Mouse (Mus musculus) CH12.LX (cell line): ENCODE results near the gene Pfn2. TPM values are rescaled to one million over a fixed set of nuclear protein-coding genes. Genes with fewer than 3 reads are reported as not detected.
A peak's percentile ranks its signal among the peaks of the same experiment; 100 is the strongest.
"Not testable (repeated sequence)": the region's sequence is repeated elsewhere in the genome, so short reads cannot be mapped to it uniquely, and the experiment has no call there.

Experiments used
- DNase-seq: peaks from one replicate; pipeline ENCODE4 v3.0.0-alpha.2; 2013; ENCODE audit errors: extremely low read depth
- H3K27ac ChIP-seq: 2 replicates; pipeline ENCODE4 v1.5.1; 2012; ENCODE audit warnings: low read depth, mild to moderate bottlenecking, control low read depth, moderate library complexity; ENCODE audit not compliant: insufficient read depth
- H3K27me3 ChIP-seq: replicated peaks from 2 replicates; pipeline ENCODE3; 2012; ENCODE audit warnings: inconsistent platforms
- H3K36me3 ChIP-seq, 2 experiments: replicated peaks in 1 of 2; 2 replicates each; pipeline versions ENCODE3 to v1.6.1; 2012; ENCODE audit warnings: inconsistent platforms in 1 of 2, low read length in 1 of 2, mild to moderate bottlenecking in 1 of 2, mixed read lengths in 1 of 2, moderate library complexity in 1 of 2; ENCODE audit not compliant: control insufficient read depth in 1 of 2, insufficient read depth in 1 of 2
- H3K4me1 ChIP-seq, 2 experiments: 2 replicates each; pipeline ENCODE4 v1.6.1; 2012; ENCODE audit warnings: inconsistent platforms in 1 of 2, moderate library complexity in 1 of 2; ENCODE audit not compliant: insufficient read depth in 2 of 2, control insufficient read depth in 1 of 2
- H3K4me2 ChIP-seq: 2 replicates; pipeline ENCODE4 v1.6.1; 2012; ENCODE audit warnings: low read depth, mild to moderate bottlenecking, control low read depth; ENCODE audit not compliant: poor library complexity, insufficient read depth, severe bottlenecking
- H3K4me3 ChIP-seq, 3 experiments: fragments of 150-350 bp in 1 of 3; sonication (generic) in 1 of 3; replicated peaks in 1 of 3; 2 replicates each; pipeline versions ENCODE3 to v1.5.1; 2011 to 2012; ENCODE audit warnings: low read depth in 2 of 3, low read length in 2 of 3, mild to moderate bottlenecking in 2 of 3, moderate library complexity in 2 of 3, control low read depth in 1 of 3, improper control_type of control experiment in 1 of 3, inconsistent platforms in 1 of 3, mixed read lengths in 1 of 3; ENCODE audit not compliant: poor library complexity in 1 of 3
- H3K79me2 ChIP-seq: replicated peaks from 2 replicates; pipeline ENCODE4 v1.6.1; 2012; ENCODE audit warnings: mild to moderate bottlenecking, moderate library complexity; ENCODE audit not compliant: control insufficient read depth, poor library complexity, insufficient read depth, severe bottlenecking; ENCODE audit errors: extremely low read depth
- H3K9ac ChIP-seq: 2 replicates; pipeline ENCODE4 v1.6.1; 2012; ENCODE audit warnings: low read depth, mild to moderate bottlenecking, control low read depth, moderate library complexity; ENCODE audit not compliant: insufficient read depth
- H3K9me3 ChIP-seq: replicated peaks from 2 replicates; pipeline ENCODE3; 2012; ENCODE audit warnings: low read length, inconsistent platforms, mixed read lengths
- CHD2 ChIP-seq: IDR thresholded peaks from 2 replicates; pipeline ENCODE4 v1.6.1; 2011; ENCODE audit warnings: low read length, improper control_type of control experiment
- CTCF ChIP-seq, 2 experiments: IDR thresholded peaks in 1 of 2; conservative IDR thresholded peaks in 1 of 2; 2 replicates each; pipeline ENCODE4 v1.5.1; 2011 to 2012; ENCODE audit warnings: low read depth in 2 of 2, low read length in 2 of 2, improper control_type of control experiment in 1 of 2, inconsistent platforms in 1 of 2, mild to moderate bottlenecking in 1 of 2, moderate library complexity in 1 of 2
- IRF4 ChIP-seq: IDR thresholded peaks from 2 replicates; pipeline ENCODE4 v1.6.1; 2014; ENCODE audit warnings: low read depth, mild to moderate bottlenecking, inconsistent platforms, low read length, improper control_type of control experiment
- MAX ChIP-seq: IDR thresholded peaks from 2 replicates; pipeline ENCODE4 v1.6.1; 2011; ENCODE audit warnings: low read length, improper control_type of control experiment
- MAZ ChIP-seq: IDR thresholded peaks from 2 replicates; pipeline ENCODE4 v1.6.1; 2012; ENCODE audit warnings: low read depth, mild to moderate bottlenecking, inconsistent platforms, low read length, improper control_type of control experiment, moderate library complexity
- NELFE ChIP-seq: IDR thresholded peaks from 2 replicates; pipeline ENCODE4 v1.6.1; 2011; ENCODE audit warnings: low read depth, low read length, improper control_type of control experiment
- RAD21 ChIP-seq: IDR thresholded peaks from 2 replicates; pipeline ENCODE4 v1.6.1; 2011; ENCODE audit warnings: low read depth, mild to moderate bottlenecking, low read length, improper control_type of control experiment, moderate library complexity
- SMC3 ChIP-seq: IDR thresholded peaks from 2 replicates; pipeline ENCODE4 v1.6.1; 2011; ENCODE audit warnings: low read depth, low read length, improper control_type of control experiment
- USF2 ChIP-seq: conservative IDR thresholded peaks from 2 replicates; pipeline ENCODE4 v1.6.1; 2011; ENCODE audit warnings: low read depth, low read length, improper control_type of control experiment
- dilution Hi-C: fragments of 300-500 bp; cut with MboI; formaldehyde crosslinking; loops from 2 replicates; pipeline ENCODE4 v1.14.3; 2020; ENCODE audit warnings: low sequenced_read_pairs; ENCODE audit not compliant: extremely low pct_unique_long_range_greater_than_20kb, extremely low pct_ligation_motif_present
- in situ Hi-C: fragments of 300-500 bp; cut with MboI; formaldehyde crosslinking; loops from 3 replicates; pipeline ENCODE4 v1.14.3; 2019; ENCODE audit warnings: low sequenced_read_pairs, low pct_ligation_motif_present, low pct_unique_long_range_greater_than_20kb, mixed read lengths
- polyA plus RNA-seq: library from polyadenylated mRNA; unstranded; fragments of >175 nt; gene quantifications from 2 replicates; pipeline ENCODE4 v1.2.1, GENCODE M21; 2012; ENCODE audit warnings: low read depth; ENCODE audit not compliant: insufficient read length
- total RNA-seq, 2 experiments: library from RNA; depleted of rRNA; stranded (reverse); fragments of 300-350 nt in 1 of 2; fragments of >200 nt in 1 of 2; gene quantifications; 2 replicates each; pipeline ENCODE4 v1.2.3; 2012 to 2014

Pfn2 gene
- total and polyA plus RNA-seq, 3 experiments = 19.1 to 206 (median 142) TPM

DNA sequence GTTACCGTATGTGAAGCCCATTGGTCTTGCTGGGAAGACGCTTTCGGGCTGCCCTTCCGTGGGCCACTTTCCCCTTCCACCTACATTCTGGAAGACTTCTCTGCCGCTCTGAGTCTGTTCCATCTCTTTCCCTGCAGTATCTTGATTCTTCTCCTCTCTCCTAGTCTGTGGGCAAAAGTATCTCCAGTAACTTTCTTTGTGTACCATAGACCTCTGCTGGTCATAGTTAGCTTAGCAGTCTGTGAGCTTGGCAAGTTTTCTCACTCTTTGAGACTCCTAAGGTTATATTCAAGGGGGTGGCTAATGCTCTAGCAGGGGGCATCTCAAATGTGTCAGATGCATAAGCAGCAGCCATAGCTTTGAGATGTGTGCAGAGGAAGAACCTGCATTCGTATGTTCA lies 32.4 kb downstream of the Pfn2 start:
- DNase-seq = peak; percentile 28
- dilution Hi-C loops = no loop called here

DNA sequence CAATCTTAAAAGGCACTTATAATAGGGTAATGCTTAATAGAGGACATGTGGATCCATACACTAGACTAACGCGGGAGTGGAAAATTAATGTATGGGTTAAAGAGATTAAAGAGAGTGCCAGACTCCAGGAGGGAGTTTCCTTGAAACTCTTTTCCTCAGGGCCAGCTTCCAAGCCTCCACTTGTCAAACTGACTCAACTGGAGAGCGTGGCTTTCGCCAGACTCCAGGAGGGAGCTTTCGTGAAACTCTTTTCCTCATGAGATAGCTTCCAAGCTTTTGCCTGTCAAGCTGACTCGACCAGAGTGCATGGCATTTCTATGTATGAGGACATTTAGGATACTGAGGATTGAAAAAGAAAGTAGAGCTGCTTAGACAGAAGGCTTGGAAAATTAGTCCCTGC lies 52.8 kb downstream of the Pfn2 start:
- H3K27ac ChIP-seq, H3K9ac ChIP-seq, H3K4me2 ChIP-seq, dilution Hi-C loops, in situ Hi-C loops, DNase-seq, H3K27me3 ChIP-seq, H3K4me3 ChIP-seq, H3K79me2 ChIP-seq, H3K9me3 ChIP-seq, H3K4me1 ChIP-seq: not testable (repeated sequence)
- peaks cover 0 to 17% of the 10 kb centered on the region in 2 experiments for H3K36me3 ChIP-seq

More for the DNA sequence above, 32.4 kb downstream of the Pfn2 start:
- H3K79me2 ChIP-seq = no peaks in the 10 kb centered on the region
- H3K9ac ChIP-seq = no peak overlapping the region
- TF ChIP-seq SMC3 = peak; percentile 61
- no peak for TF ChIP-seq MAX
- no peak for TF ChIP-seq CHD2
- TF ChIP-seq CTCF (conservative IDR thresholded peaks at IDR 0.05 in 1 of 2, IDR thresholded peaks at IDR 0.05 in 1 of 2; ENCODE audit: low read depth in 2 of 2, low read length in 2 of 2) = peak in 1 of 2 experiments; percentile 74; a peak in 2 of 4 replicates
- no peak for TF ChIP-seq USF2
- TF ChIP-seq RAD21 = peak; percentile 80
- TF ChIP-seq NELFE = no peak
- no peak for TF ChIP-seq IRF4
- no peak for TF ChIP-seq MAZ
- no peaks in the 10 kb centered on the region for H3K4me1 ChIP-seq
- no peak overlapping the region for H3K4me2 ChIP-seq
- H3K27me3 ChIP-seq = no peaks in the 10 kb centered on the region
- H3K27ac ChIP-seq = no peak overlapping the region
- in situ Hi-C loops = loop anchor here (25.0 kb wide), 1 partner anchor 353 kb away; no protein-coding TSS in a partner anchor
- peaks cover 0 to 4% of the 10 kb centered on the region in 2 experiments for H3K36me3 ChIP-seq
- no peak overlapping the region for H3K4me3 ChIP-seq
- H3K9me3 ChIP-seq = no peaks in the 10 kb centered on the region

Other genes starting within 250 kb of the Pfn2 start
- gene Commd2, start 196.4 kb downstream of the Pfn2 start, total RNA-seq (2012; rRNA removed) = 35.3 and 44.4 TPM in 2 replicates
- gene Commd2, start 196.4 kb downstream of the Pfn2 start, total RNA-seq (2014; rRNA removed) = 65.3 and 69.1 TPM in 2 replicates
- 53.2 and 63.5 TPM in 2 replicates for gene Commd2, start 196.4 kb downstream of the Pfn2 start, polyA plus RNA-seq
- not detected in 2 replicates for gene Ankub1, start 155.3 kb downstream of the Pfn2 start, total RNA-seq (2012; rRNA removed)
- 0.28 TPM in 1 of 2 replicates, not detected in the other for gene Ankub1, start 155.3 kb downstream of the Pfn2 start, total RNA-seq (2014; rRNA removed)
- gene Ankub1, start 155.3 kb downstream of the Pfn2 start, polyA plus RNA-seq = 0.14 and 0.20 TPM in 2 replicates
- 12.3 and 16.2 TPM in 2 replicates for gene Rnf13, start 112.0 kb downstream of the Pfn2 start, total RNA-seq (2012; rRNA removed)
- gene Rnf13, start 112.0 kb downstream of the Pfn2 start, total RNA-seq (2014; rRNA removed) = 41.1 and 45.2 TPM in 2 replicates
- 17.1 and 23.3 TPM in 2 replicates for gene Rnf13, start 112.0 kb downstream of the Pfn2 start, polyA plus RNA-seq